Mouse (Mus musculus) small intestine, adult 2 months (tissue): ENCODE data around the gene Hrk.

ENCODE experiments used
- CTCF ChIP-seq: fragments of 200-500 bp; IDR thresholded peaks from 2 replicates; pipeline ENCODE4 v1.5.1; 2012; ENCODE audit warnings: low read depth, mild to moderate bottlenecking, control low read depth, inconsistent platforms, low read length, moderate library complexity, mixed read lengths; ENCODE audit not compliant: insufficient replicate concordance, insufficient read length; ENCODE audit errors: extremely low read depth
- POLR2A ChIP-seq: fragments of 200-500 bp; IDR thresholded peaks from 2 replicates; pipeline ENCODE4 v1.6.1; 2012; ENCODE audit warnings: low read depth, mild to moderate bottlenecking, control low read depth, inconsistent platforms, low read length, moderate library complexity

- TF ChIP-seq CTCF (no peak), POLR2A (no peak)
Measured at GRCm38 (mm10) chr5:118126671-118127070, 37.8 kb upstream of the Hrk start.
